Mouse (Mus musculus) embryonic facial prominence, embryonic 15.5 days (tissue): ENCODE measurements around the gene Atrnl1. TPM values are rescaled to one million over a fixed set of nuclear protein-coding genes. Genes with fewer than 3 reads are reported as not detected.
"Not testable (repeated sequence)": the region's sequence is repeated elsewhere in the genome, so short reads cannot be mapped to it uniquely, and the experiment has no call there.

Source experiments
- ATAC-seq: fragments of 200-750 bp; cut with Nextera tagmentation; 2 replicates; pipeline ENCODE4 v1.8.0; 2017; ENCODE audit warnings: low read depth, moderate TSS enrichment; ENCODE audit not compliant: insufficient number of reproducible peaks, low FRiP score, low TSS enrichment
- H3K27ac ChIP-seq: fragments of 300-500 bp; sonication (generic); replicated peaks from 2 replicates; pipeline ENCODE4 v1.5.1; 2015; ENCODE audit warnings: mild to moderate bottlenecking, inconsistent platforms
- H3K27me3 ChIP-seq: fragments of 300-500 bp; sonication (generic); 2 replicates; pipeline ENCODE4 v1.6.1; 2015; ENCODE audit warnings: inconsistent platforms
- H3K36me3 ChIP-seq: fragments of 300-500 bp; sonication (generic); 2 replicates; pipeline ENCODE4 v1.6.1; 2015; ENCODE audit warnings: mild to moderate bottlenecking, inconsistent platforms
- H3K4me1 ChIP-seq: fragments of 300-500 bp; sonication (generic); 2 replicates; pipeline ENCODE4 v1.6.1; 2015; ENCODE audit warnings: inconsistent platforms
- H3K4me2 ChIP-seq: fragments of 300-500 bp; sonication (generic); replicated peaks from 2 replicates; pipeline ENCODE4 v1.6.1; 2015; ENCODE audit warnings: mild to moderate bottlenecking, inconsistent platforms
- H3K4me3 ChIP-seq: fragments of 300-500 bp; sonication (generic); replicated peaks from 2 replicates; pipeline ENCODE4 v1.5.1; 2015; ENCODE audit warnings: mild to moderate bottlenecking, inconsistent platforms
- H3K9ac ChIP-seq: fragments of 300-500 bp; sonication (generic); 2 replicates; pipeline ENCODE4 v1.6.1; 2015; ENCODE audit warnings: inconsistent platforms
- H3K9me3 ChIP-seq: fragments of 300-500 bp; sonication (generic); replicated peaks from 2 replicates; pipeline ENCODE4 v1.6.1; 2016; ENCODE audit warnings: inconsistent platforms
- WGBS: fragments of 180-500 bp; shearing (Covaris S2); methylation state at CpG from one replicate; pipeline ENCODE4 v1.1.7; 2015; 5-methylcytosine and 5-hydroxymethylcytosine counted together
- polyA plus RNA-seq: library from polyadenylated mRNA; unstranded; fragments of >200 nt; fragmentation: Nextera tagmentation; extraction: Ambion mirVana; gene quantifications from 2 replicates; pipeline ENCODE4 v1.2.1, GENCODE M21; 2015

Gene Atrnl1
- polyA plus RNA-seq, 1 experiment from 2014 or later: 7.1 TPM

DNA sequence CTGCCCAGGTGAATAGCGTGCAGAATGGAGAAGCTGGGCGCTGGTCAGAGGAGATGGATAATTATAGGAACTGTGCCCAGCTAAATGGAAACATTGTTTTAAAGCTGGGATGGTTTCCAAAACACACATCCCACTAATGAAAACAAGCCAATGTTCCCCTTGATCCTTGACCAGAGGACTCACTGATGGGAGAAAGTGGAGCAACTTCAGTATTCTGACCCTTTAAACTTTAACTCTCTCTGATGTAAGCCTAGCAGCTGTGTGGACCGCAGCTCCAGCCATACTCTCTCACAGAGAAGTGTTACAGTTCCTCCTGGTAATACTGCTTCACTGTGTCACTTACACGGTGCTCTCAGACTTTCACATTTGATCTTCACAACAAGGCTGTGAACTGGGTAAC lies 432.7 kb downstream of the Atrnl1 start:
- H3K36me3 ChIP-seq: peaks cover 5% of the 10 kb centered on the region; the same call in 1 of the 2 replicates
- 0 out of 2 replicates have a peak, but pooled peaks cover 2% of the 10 kb centered on the region for H3K4me1 ChIP-seq
- H3K9ac ChIP-seq: no peak overlapping the region
- no peaks in the 10 kb centered on the region for H3K9me3 ChIP-seq
- no peak overlapping the region for H3K27ac ChIP-seq
- no peak overlapping the region for H3K4me3 ChIP-seq
- no peaks in the 10 kb centered on the region for H3K27me3 ChIP-seq
- H3K4me2 ChIP-seq: no peak overlapping the region
- 42% methylated on average over 4 of the region's 4 CpGs for WGBS
- no peak for ATAC-seq

DNA sequence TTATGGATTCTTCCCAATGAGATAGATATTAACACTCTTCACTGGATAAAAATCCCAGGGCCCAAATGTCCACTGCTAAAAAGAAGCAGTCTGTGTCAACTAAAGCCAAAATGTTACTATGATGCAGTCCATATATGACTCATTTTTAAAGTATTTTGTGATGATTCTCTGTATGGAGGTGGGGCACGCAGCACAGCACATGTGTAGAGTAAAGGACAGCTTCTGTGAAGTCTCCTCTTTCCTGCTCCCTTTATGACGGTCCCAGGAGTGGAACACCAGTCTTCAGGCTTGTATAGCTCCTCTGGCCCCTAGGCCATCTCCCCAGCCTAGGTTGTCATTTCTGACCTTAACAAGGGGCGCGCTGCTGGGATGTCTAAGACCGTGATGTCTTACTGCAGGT lies 434.0 kb downstream of the Atrnl1 start:
- Histone ChIP-seq H3K9me3 (no peaks in the 10 kb centered on the region), H3K9ac (no peak overlapping the region), H3K4me2 (no peak overlapping the region), H3K4me1 (0 out of 2 replicates have a peak, but pooled peaks cover 2% of the 10 kb centered on the region), H3K36me3 (peaks cover 5% of the 10 kb centered on the region; the same call in 1 of the 2 replicates), H3K4me3 (no peak overlapping the region), H3K27ac (no peak overlapping the region), H3K27me3 (no peaks in the 10 kb centered on the region)
- WGBS: 89% methylated on average over 5 of the region's 5 CpGs
- ATAC-seq: no peak

DNA sequence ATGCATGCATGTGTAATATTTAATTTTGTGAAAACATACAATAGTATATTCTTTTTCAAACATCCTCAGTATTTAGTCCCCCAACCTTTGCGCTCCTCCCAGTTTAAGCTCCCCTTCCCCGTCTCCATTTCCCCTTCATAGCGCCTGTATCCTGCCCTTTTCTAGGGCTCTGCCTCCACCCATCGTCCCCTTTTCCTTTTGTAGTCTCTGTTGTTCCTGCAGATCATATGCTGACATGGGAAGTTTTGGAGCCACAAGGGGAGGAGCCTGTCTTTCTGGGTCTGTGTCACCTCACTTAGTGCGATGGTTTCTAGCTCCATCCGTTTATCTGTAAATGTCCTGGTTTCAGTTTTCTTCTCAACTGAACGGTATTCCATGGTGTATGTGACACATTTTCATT lies 435.8 kb downstream of the Atrnl1 start:
- Histone ChIP-seq H3K36me3 (peaks cover 5% of the 10 kb centered on the region; the same call in 1 of the 2 replicates), H3K27ac (no peak overlapping the region), H3K4me1 (0 out of 2 replicates have a peak, but pooled peaks cover 2% of the 10 kb centered on the region), H3K9me3 (no peaks in the 10 kb centered on the region), H3K9ac (no peak overlapping the region), H3K27me3 (no peaks in the 10 kb centered on the region), H3K4me3 (no peak overlapping the region), H3K4me2 (no peak overlapping the region)
- no peak for ATAC-seq
- WGBS: 79% methylated on average over 7 of the region's 7 CpGs

DNA sequence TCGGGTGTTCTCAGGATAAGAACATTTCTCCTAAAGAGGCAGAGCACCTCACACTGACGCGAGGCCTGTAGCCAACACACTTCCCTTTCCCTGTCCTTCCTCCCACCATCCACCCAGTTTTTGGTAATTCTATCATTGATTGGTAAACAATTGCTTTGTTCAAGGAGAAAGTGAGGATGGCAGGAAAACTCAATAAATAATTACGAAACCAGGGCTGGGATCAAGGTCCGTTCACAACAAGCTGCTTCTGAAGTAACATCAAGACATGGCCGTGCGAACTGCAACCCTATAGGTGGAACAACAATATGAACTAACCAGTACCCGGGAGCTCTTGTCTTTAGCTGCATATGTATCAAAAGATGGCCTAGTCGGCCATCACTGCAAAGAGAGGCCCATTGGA lies 439.6 kb downstream of the Atrnl1 start:
- not testable (repeated sequence) for H3K9ac ChIP-seq, H3K4me2 ChIP-seq, ATAC-seq, H3K27me3 ChIP-seq, H3K36me3 ChIP-seq, H3K4me3 ChIP-seq, H3K4me1 ChIP-seq, H3K27ac ChIP-seq, H3K9me3 ChIP-seq
- 90% methylated on average over 9 of the region's 9 CpGs for WGBS

DNA sequence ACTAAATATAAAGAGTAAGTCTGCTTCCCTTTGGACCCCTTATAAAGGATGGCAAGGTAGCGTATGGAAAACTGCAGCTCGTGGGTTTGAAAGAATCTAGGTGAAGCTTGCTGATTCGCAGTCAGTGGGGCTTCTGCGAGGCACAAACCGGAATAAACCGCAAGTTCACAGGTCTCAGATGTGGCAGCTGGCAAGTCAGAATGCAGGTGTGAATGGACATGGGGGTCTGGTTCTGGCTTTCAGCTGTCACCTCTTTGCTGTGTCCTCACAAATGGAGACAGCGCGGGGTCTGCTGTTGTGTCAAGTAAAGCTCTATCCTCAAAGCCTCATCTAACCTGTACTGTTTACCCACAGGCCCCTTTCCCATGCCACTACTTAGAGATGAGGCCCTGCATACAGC lies 440.2 kb downstream of the Atrnl1 start:
- 89% methylated on average over 8 of the region's 8 CpGs for WGBS

DNA sequence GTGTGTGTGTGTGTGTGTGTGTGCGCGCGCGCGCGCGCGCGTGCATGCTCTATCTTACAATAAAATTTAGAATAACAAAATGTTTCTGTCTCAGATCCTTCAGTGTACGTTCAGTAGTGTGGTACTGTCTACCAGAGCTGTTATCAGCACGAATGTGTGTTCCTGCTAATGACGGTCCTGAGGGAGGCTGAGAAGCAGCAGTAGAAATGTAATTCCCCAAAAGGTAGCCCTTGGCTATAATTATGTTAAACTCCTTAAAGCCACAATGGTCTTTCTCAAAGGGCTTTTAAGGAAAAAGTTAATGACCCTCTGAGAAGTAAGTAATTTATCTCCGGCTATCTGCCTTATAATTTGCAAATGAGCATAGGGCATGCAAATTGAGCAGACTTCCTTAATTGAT lies 441.1 kb downstream of the Atrnl1 start:
- Histone ChIP-seq H3K27me3 (no peaks in the 10 kb centered on the region), H3K27ac (no peak overlapping the region), H3K4me1 (no peaks in the 10 kb centered on the region), H3K9ac (no peak overlapping the region), H3K4me3 (no peak overlapping the region), H3K4me2 (no peak overlapping the region), H3K9me3 (no peaks in the 10 kb centered on the region), H3K36me3 (no peaks in the 10 kb centered on the region; the same call in 1 of the 2 replicates)
- WGBS: 83% methylated on average over 13 of the region's 13 CpGs
- no peak for ATAC-seq

More for the DNA sequence above, 440.2 kb downstream of the Atrnl1 start:
- Histone ChIP-seq H3K27me3 (no peaks in the 10 kb centered on the region), H3K36me3 (no peaks in the 10 kb centered on the region; the same call in 1 of the 2 replicates), H3K27ac (no peak overlapping the region), H3K4me3 (no peak overlapping the region), H3K9me3 (no peaks in the 10 kb centered on the region), H3K9ac (no peak overlapping the region), H3K4me2 (no peak overlapping the region), H3K4me1 (no peaks in the 10 kb centered on the region)
- ATAC-seq: no peak

DNA sequence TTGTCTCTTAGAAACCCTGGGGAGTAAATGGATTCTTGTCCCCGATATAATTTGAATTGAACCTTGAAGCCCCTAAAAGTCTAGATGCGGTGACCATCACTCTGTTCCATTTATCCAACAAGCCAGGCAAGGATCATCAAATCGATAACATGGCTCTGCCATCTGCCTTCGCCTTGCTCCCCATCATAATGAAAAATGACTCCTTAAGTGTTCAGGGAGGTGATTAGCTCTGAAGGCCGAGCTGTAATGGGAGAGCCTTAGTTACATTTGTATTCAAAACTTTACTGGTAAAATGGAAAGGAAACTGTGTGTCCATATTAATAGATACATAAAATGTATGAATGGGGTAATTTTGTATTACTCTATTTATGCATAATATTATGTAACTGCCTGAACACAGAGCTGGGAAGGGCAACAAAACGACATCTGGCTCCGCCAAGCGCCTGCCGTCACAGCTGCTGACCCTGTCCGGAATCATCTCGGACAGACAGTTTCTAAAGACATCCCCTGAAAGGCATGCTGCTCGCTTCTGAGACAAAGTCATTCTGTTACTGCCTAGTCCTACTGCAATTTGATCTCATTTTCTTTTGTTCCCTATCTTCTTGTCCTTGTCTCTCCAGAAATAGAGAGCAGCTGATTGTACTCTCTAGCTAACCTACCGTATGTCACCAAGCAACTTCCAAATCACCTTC lies 441.8 kb downstream of the Atrnl1 start:
- no peak for ATAC-seq
- Histone ChIP-seq H3K9me3 (no peaks in the 10 kb centered on the region), H3K9ac (no peak overlapping the region), H3K27me3 (no peaks in the 10 kb centered on the region), H3K4me3 (no peak overlapping the region), H3K36me3 (no peaks in the 10 kb centered on the region; the same call in 1 of the 2 replicates), H3K27ac (no peak overlapping the region), H3K4me2 (no peak overlapping the region), H3K4me1 (no peaks in the 10 kb centered on the region)
- 57% methylated on average over 13 of the region's 13 CpGs for WGBS

DNA sequence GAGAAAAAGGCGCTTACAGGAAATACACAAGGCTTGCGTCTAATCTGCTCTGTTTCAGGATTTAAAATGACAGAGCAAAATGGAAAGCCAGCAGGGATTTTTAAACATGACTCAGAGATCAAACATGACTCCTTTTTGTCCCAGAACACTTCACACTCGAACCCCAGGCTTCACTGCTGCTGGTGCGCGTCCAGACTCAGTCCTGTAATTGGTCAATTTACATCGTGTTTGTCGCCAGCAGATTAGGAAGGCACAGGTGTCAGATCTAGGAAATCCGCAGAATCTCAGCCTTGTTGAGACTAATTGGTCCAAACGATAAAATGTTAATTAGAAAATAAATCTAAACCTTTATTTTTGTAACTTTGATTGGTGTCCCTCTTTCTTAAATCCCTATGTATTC lies 448.9 kb downstream of the Atrnl1 start:
- 35% methylated on average over 9 of the region's 9 CpGs for WGBS
- Histone ChIP-seq H3K4me3 (no peak overlapping the region), H3K36me3 (no peaks in the 10 kb centered on the region), H3K9me3 (no peaks in the 10 kb centered on the region), H3K9ac (no peak overlapping the region), H3K4me1 (peaks cover 21% of the 10 kb centered on the region), H3K27ac (no peak overlapping the region), H3K4me2 (no peak overlapping the region), H3K27me3 (no peaks in the 10 kb centered on the region)
- no peak for ATAC-seq

DNA sequence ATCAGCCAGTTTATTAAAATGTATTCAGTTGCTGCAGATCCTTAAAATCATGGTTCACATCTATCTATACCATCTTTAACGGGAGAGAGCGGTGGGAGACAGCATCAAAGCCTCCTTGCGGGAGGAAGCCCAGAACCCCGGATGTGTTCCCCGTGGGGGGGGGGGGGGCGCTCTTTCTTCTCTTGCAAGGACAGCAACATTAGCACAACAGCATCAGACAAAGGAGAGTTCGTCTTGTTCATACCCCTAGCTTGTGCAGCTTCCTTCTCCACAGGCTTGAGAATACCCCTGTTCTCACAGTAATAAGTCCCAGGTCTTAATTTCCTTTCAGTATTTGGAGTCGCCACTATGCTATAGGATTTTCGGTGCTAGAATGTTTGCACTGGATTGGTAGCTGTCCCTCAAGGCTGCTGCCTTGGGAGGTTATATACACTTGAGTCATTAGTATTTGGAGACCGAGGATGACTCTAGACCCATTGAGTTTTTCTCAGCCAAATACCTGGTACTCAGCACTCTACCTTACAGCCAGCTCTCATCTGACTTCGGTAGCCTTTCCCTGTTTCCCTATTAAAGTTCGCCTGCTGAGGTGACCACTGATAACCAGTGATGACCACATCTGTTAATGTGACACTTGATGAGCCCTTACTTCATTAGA lies 449.5 kb downstream of the Atrnl1 start:
- 16% methylated on average over 12 of the region's 12 CpGs for WGBS

DNA sequence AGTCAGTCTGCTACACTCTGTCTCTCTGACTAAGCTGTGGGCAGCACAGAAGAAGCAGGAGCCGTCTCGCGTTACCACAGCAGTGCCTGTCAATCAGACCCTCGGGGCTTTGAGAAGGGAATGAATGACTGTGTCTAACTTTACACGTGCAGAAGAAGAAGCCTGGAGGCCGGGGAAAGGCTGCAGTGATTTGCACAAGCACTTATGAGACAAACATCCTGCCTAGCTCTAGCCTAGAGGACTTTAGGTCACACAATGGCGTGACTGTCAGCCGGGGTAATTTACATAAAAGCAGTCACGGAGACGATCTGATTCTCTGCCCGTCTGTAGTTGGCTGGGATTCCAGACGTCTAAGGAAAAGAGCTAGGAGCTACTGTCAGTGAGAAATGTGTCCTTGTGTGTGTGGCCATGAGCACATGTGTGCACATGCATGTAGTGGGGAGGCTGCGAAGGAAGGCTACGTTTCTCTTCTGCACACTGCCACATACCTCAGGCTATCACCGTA lies 450.1 kb downstream of the Atrnl1 start:
- no peaks in the 10 kb centered on the region for H3K27me3 ChIP-seq
- no peak overlapping the region for H3K4me3 ChIP-seq
- no peaks in the 10 kb centered on the region for H3K36me3 ChIP-seq
- no peaks in the 10 kb centered on the region for H3K9me3 ChIP-seq
- no peak overlapping the region for H3K9ac ChIP-seq
- 16% methylated on average over 15 of the region's 15 CpGs for WGBS
- peak; percentile 77; the same call in 1 of the 2 replicates for ATAC-seq
- H3K27ac ChIP-seq: 0 out of 2 replicates have a peak overlapping the region, but pooled peaks have one; percentile 8
- peaks cover 21% of the 10 kb centered on the region for H3K4me1 ChIP-seq
- 0 out of 2 replicates have a peak overlapping the region, but pooled peaks have one; percentile 3 for H3K4me2 ChIP-seq

More for the DNA sequence above, 449.5 kb downstream of the Atrnl1 start:
- H3K4me1 ChIP-seq: peaks cover 21% of the 10 kb centered on the region
- H3K9ac ChIP-seq: no peak overlapping the region
- no peaks in the 10 kb centered on the region for H3K27me3 ChIP-seq
- H3K9me3 ChIP-seq: no peaks in the 10 kb centered on the region
- ATAC-seq: peak; percentile 47; the same call in 1 of the 2 replicates
- 0 out of 2 replicates have a peak overlapping the region, but pooled peaks have one; percentile 3 for H3K4me2 ChIP-seq
- H3K27ac ChIP-seq: 0 out of 2 replicates have a peak overlapping the region, but pooled peaks have one; percentile 8
- no peak overlapping the region for H3K4me3 ChIP-seq
- no peaks in the 10 kb centered on the region for H3K36me3 ChIP-seq

DNA sequence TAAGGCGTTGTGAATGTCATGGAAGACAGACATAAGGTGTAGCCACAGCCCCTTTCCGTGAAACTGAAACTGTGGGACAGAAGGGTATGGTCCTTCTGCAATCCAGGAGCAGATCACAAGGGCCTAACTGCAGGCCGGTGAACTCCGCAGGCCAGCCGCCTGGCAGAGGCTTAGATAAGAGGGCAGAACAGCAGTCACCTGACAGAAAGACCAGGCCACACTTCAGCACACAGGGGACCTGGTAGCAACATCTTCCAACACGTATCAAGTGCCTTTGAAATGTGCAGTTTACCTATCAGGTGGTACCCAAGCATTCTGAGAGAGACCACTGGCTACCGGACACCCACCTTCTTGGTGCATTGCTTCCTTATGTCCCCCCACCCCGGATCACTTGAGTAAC lies 451.1 kb downstream of the Atrnl1 start:
- Histone ChIP-seq H3K36me3 (no peaks in the 10 kb centered on the region), H3K4me3 (no peak overlapping the region), H3K27me3 (no peaks in the 10 kb centered on the region), H3K9me3 (no peaks in the 10 kb centered on the region), H3K4me2 (no peak overlapping the region), H3K9ac (no peak overlapping the region), H3K27ac (no peak overlapping the region), H3K4me1 (peaks cover 21% of the 10 kb centered on the region)
- 82% methylated on average over 8 of the region's 8 CpGs for WGBS
- ATAC-seq: no peak
